Comparison of ENCODE assay signal across 8 mouse cellular contexts in genomic region chr6:86472100-86472955, GRCm38 (mm10). TPM values are rescaled to one million over a fixed set of nuclear protein-coding genes. Genes with fewer than 3 reads are reported as not detected.
DNase-seq lines count a peak whose midpoint lies in the region; ATAC-seq lines count a peak whose summit lies in the region.

No protein-coding gene starts in this region.

- peak overlapping the region; percentile 73 for H3K4me2 ChIP-seq in kidney, embryonic 15.5 days

- H3K4me3 ChIP-seq in heart, embryonic 10.5 days: peak overlapping the region; percentile 57
- peak overlapping the region; percentile 42 for H3K4me3 ChIP-seq in kidney, embryonic 15.5 days (replicated peaks)

- under 1% methylated on average over 55 of the region's 56 CpGs for WGBS in heart, embryonic 10.5 days
- WGBS in kidney, embryonic 15.5 days: under 1% methylated on average over 56 of the region's 56 CpGs

- no peaks in the 10 kb centered on the region for H3K27me3 ChIP-seq in heart, embryonic 10.5 days (ENCODE audit: insufficient read depth, poor library complexity, severe bottlenecking)
- H3K27me3 ChIP-seq in kidney, embryonic 15.5 days: no peaks in the 10 kb centered on the region

- peak overlapping the region; percentile 91 for H3K27ac ChIP-seq in heart, embryonic 10.5 days
- peak overlapping the region; percentile 94 for H3K27ac ChIP-seq in kidney, embryonic 15.5 days

- H3K36me3 ChIP-seq in heart, embryonic 10.5 days: peaks cover 25% of the 10 kb centered on the region
- H3K36me3 ChIP-seq in kidney, embryonic 15.5 days: peaks cover 28% of the 10 kb centered on the region; the same call in 1 of the 2 replicates

- peak overlapping the region; percentile 48 for H3K9ac ChIP-seq in kidney, embryonic 15.5 days

- H3K4me1 ChIP-seq in heart, embryonic 10.5 days: peaks cover 48% of the 10 kb centered on the region
- H3K4me1 ChIP-seq in kidney, embryonic 15.5 days: peaks cover 40% of the 10 kb centered on the region

- ATAC-seq in erythroblast, adult 5-6 weeks (replicated peaks; ENCODE audit: low FRiP score, poor library complexity, severe bottlenecking): peak; percentile 92
- peak; percentile 96 for ATAC-seq in kidney, embryonic 15.5 days (replicated peaks; ENCODE audit: low FRiP score)
- ATAC-seq in monocyte, adult 5-6 weeks (replicated peaks; ENCODE audit: insufficient number of reproducible peaks, low FRiP score, low TSS enrichment, poor library complexity, severe bottlenecking): peak; percentile 89

- peak; percentile 100 for DNase-seq in B cell, adult 2 months
- DNase-seq in brain, adult 2 months (ENCODE audit: low read depth, low spot score): peak; percentile 99
- peak; percentile 100 for DNase-seq in heart, embryonic 10.5 days (ENCODE audit: low spot score)
- peak; percentile 100 for DNase-seq in liver
- peak; percentile 99 to 100 for DNase-seq in spleen, postnatal 4 days (ENCODE audit: low spot score in 2 of 2)

- no peaks in the 10 kb centered on the region for H3K9me3 ChIP-seq in heart, embryonic 10.5 days
- no peaks in the 10 kb centered on the region for H3K9me3 ChIP-seq in kidney, embryonic 15.5 days (replicated peaks)

RNA-seq across cellular contexts. Expression of gene C87436, which starts 34.2 kb away (rescaled TPM):
- 22.5 and 28.2 TPM in 2 replicates for total RNA-seq in erythroblast, adult 5-6 weeks (2015; ENCODE audit: low replicate concordance)
- 13.7 and 26.9 TPM in 2 replicates for total RNA-seq in erythroblast, adult 5-6 weeks (2017; ENCODE audit: low replicate concordance)
- 16.6 and 18.0 TPM in 2 replicates for polyA plus RNA-seq in heart, embryonic 10.5 days (2016; fragmentation: Nextera tagmentation; extraction: Ambion mirVana)
- 24.4 and 25.5 TPM in 2 replicates for polyA plus RNA-seq in kidney, embryonic 15.5 days (2015; fragmentation: Nextera tagmentation; extraction: Ambion mirVana)
- 43.0 to 51.5 TPM (median 49.7 TPM) in 3 replicates for total RNA-seq in monocyte, adult 5-6 weeks (2017)

RNA-seq across cellular contexts. Expression of gene Gm44790, which starts 45.9 kb away (rescaled TPM):
- not detected in 2 replicates for total RNA-seq in erythroblast, adult 5-6 weeks (2015; ENCODE audit: low replicate concordance)
- total RNA-seq in erythroblast, adult 5-6 weeks (2017; ENCODE audit: low replicate concordance): not detected in 2 replicates
- polyA plus RNA-seq in heart, embryonic 10.5 days (2016; fragmentation: Nextera tagmentation; extraction: Ambion mirVana): 1.1 TPM in 1 of 2 replicates, not detected in the other
- 0.43 and 0.51 TPM in 2 replicates for polyA plus RNA-seq in kidney, embryonic 15.5 days (2015; fragmentation: Nextera tagmentation; extraction: Ambion mirVana)
- 2.7 to 6.8 TPM in 2 of 3 replicates, not detected in the other for total RNA-seq in monocyte, adult 5-6 weeks (2017)

RNA-seq across cellular contexts. Expression of gene Pcbp1, which starts 53.8 kb away (rescaled TPM):
- 83.2 and 88.2 TPM in 2 replicates for total RNA-seq in erythroblast, adult 5-6 weeks (2015; ENCODE audit: low replicate concordance)
- 20.1 and 35.3 TPM in 2 replicates for total RNA-seq in erythroblast, adult 5-6 weeks (2017; ENCODE audit: low replicate concordance)
- 411 and 428 TPM in 2 replicates for polyA plus RNA-seq in heart, embryonic 10.5 days (2016; fragmentation: Nextera tagmentation; extraction: Ambion mirVana)
- polyA plus RNA-seq in kidney, embryonic 15.5 days (2015; fragmentation: Nextera tagmentation; extraction: Ambion mirVana): 488 and 506 TPM in 2 replicates
- total RNA-seq in monocyte, adult 5-6 weeks (2017): 36.4 to 57.1 TPM (median 52.3 TPM) in 3 replicates

Comparison
In these comparisons a context has a peak if more than half of its experiments do, and no peak if none do; other contexts are left out.
1. Peak in every context shown above with its lines: DNase-seq, ATAC-seq, H3K4me3 ChIP-seq and H3K27ac ChIP-seq.